In the genomic region with DNA sequence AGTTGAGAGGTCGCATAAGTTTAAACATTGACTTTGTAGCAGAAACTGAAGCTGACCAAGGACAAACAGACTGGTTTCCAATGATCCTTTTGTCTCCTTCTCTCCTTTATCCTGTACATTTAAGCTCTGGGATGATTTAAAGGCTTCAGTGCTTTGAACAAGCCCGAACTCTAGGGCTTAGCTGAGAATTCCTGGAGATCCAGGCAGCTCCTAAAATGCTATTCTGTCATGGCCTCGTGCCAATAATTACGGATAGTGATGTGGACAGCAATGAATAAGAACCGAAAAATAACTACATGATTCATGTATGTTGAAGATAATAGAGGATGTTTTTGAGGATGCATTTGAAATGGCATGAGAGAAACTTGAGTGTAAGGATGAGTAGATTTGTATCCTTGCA, we compare ENCODE assay signal across 20 mouse cellular contexts.
DNase-seq lines count a peak whose midpoint lies in the region; ATAC-seq lines count a peak whose summit lies in the region.
"Had no signal": no experiment of that assay in that cellular context is flagged by ENCODE, and none has a peak within 500 bp of the region (broad histone marks: within the 10 kb centered on the region; RNA-seq: fewer than 3 reads in every experiment).

No protein-coding gene starts in this region.

- H3K36me3 ChIP-seq in kidney, embryonic 14.5 days (ENCODE audit: control insufficient read depth, insufficient read depth, low read length), result no peaks in the 10 kb centered on the region
- H3K36me3 ChIP-seq: heart, embryonic 10.5 days; hindbrain, embryonic 13.5 days had no signal

- H3K4me1 ChIP-seq in kidney, embryonic 14.5 days (ENCODE audit: control insufficient read depth, insufficient read depth, low read length), result no peaks in the 10 kb centered on the region
- H3K4me1 ChIP-seq: forebrain, embryonic 13.5 days; heart, embryonic 10.5 days had no signal

- intact Hi-C loops in heart, postnatal 14 days (cut with DNase I), result loop anchor here (5.0 kb wide), 1 partner anchor 67 kb away; no protein-coding TSS in a partner anchor

- no peaks in the 10 kb centered on the region for H3K9me3 ChIP-seq in kidney, embryonic 14.5 days (ENCODE audit: control insufficient read depth, low read length)
- H3K9me3 ChIP-seq: forebrain, embryonic 13.5 days; heart, embryonic 10.5 days; hindbrain, embryonic 13.5 days had no signal

- ATAC-seq in kidney, embryonic 14.5 days (ENCODE audit: low FRiP score, low TSS enrichment), result no peak
- ATAC-seq: forebrain, embryonic 13.5 days; intestine, postnatal 0 days had no signal

- H3K4me2 ChIP-seq in kidney, embryonic 14.5 days (replicated peaks; ENCODE audit: low read depth, low read length), result no peak overlapping the region
- H3K4me2 ChIP-seq: forebrain, embryonic 13.5 days; hindbrain, embryonic 13.5 days had no signal

- H3K9ac ChIP-seq in kidney, embryonic 14.5 days (ENCODE audit: low read depth, low read length), result no peak overlapping the region
- H3K9ac ChIP-seq: forebrain, embryonic 13.5 days; hindbrain, embryonic 13.5 days; liver, embryonic 14.5 days had no signal

- H3K4me3 ChIP-seq in kidney, embryonic 14.5 days (ENCODE audit: low read length), result no peak overlapping the region
- H3K4me3 ChIP-seq: forebrain, embryonic 13.5 days; heart, embryonic 10.5 days; hindbrain, embryonic 13.5 days had no signal

- 60% methylated on average over 5 of the region's 5 CpGs for WGBS in kidney, embryonic 14.5 days

- no peak overlapping the region for H3K27ac ChIP-seq in kidney, embryonic 14.5 days (ENCODE audit: low read depth, low read length)
- H3K27ac ChIP-seq: forebrain, embryonic 13.5 days; heart, embryonic 10.5 days; hindbrain, embryonic 13.5 days; liver, embryonic 14.5 days had no signal

- no peaks in the 10 kb centered on the region for H3K27me3 ChIP-seq in kidney, embryonic 14.5 days (ENCODE audit: control insufficient read depth, insufficient read depth, low read length)
- H3K27me3 ChIP-seq: forebrain, embryonic 13.5 days; hindbrain, embryonic 13.5 days had no signal

- DNase-seq in heart, postnatal 4 days, result peak; percentile 33
- no peak for DNase-seq in heart, postnatal 14 days
- DNase-seq in kidney, postnatal 10 days, result peak; percentile 21
- peak; percentile 9 for DNase-seq in lung, postnatal 10 days
- DNase-seq in lung, adult 18-20 months, result no peak
- DNase-seq: adrenal gland, adult 8-10 months; B cell, adult 2 months; cerebellum, adult 2 months; cerebellum, postnatal 14 days; gastrocnemius, postnatal 10 days; layer of hippocampus, postnatal 36 days; left cerebral cortex, postnatal 4 days; midbrain, embryonic 14.5 days; thymus, postnatal 4 days had no signal

Comparison
In these comparisons a context has a peak if more than half of its experiments do, and no peak if none do; other contexts are left out.
1. DNase-seq: peak in heart, postnatal 4 days (single experiment), kidney, postnatal 10 days (single experiment) and lung, postnatal 10 days (single experiment); none in heart, postnatal 14 days (0 of 2) and lung, adult 18-20 months (0 of 2).